Mouse (Mus musculus): ENCODE measurements at regions not wholly inside any gene's neighbourhood (a gene's known extent, or its start where the extent isn't known, plus 50 kb on each side); places are given as distances from the start of the nearest gene placed in this dataset.

DNA sequence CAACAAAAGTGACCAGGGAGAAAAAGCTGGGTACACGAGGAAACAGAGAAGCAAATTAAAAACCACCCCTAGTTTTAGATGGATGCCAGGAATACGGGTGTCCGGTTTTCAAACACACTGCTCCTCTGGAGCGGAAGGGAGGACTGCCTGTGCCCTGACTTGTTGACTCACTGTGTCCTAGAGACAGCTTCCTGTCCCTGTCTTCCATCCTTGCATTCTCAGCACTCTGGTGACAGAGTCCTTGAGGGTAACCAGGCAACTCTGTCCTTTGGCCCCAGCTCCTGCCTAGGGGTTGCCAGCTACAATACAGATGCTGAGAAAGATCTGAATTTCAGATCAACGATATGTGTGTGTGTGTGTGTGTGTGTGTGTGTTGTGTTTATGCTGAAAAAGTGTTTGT is 741.1 kb downstream of the Gm826 start:
- ATAC-seq (replicated peaks; ENCODE audit: low FRiP score, low TSS enrichment, poor library complexity, severe bottlenecking), result no peak

DNA sequence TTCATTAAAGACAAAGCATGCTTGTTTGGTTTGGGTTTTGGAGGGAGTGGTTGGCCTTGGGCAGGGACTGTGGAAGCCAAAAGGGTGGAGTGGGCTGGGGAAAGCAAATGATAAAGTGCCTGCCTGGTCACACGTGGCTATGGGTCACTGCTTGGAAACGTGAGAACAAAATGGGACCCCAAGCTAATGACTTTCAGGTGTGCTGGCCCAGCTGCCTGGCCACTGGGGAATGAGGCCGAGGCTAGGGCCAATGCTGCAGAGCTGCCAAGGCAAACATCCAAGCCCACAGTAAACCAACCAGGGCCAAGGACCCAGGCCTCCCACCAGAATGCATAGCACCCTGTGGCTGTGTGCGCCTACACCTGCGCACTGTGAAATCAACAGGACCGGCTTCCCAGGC is 737.7 kb downstream of the Gm826 start:
- ATAC-seq (replicated peaks; ENCODE audit: low FRiP score, low TSS enrichment, poor library complexity, severe bottlenecking), result no peak

DNA sequence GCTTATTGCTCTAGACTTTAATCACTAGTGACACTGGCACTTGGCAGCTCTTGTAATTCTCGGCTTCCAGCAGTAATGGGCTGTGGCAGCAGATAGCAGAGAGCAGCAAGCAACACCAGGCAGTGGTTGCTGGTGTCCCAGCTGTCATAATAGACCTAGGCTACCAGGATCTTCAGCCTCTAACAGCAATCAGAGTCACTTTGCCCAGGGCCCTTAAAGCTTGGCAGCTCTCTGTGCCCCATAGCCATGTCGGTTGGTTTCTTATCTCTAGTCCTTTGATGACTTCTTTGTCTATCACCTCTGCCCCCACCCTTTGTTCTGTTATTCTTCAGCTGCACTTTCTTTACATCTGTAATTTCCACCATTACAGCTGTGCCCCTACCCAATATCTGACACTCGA is 735.9 kb downstream of the Gm826 start:
- ATAC-seq (replicated peaks; ENCODE audit: low FRiP score, low TSS enrichment, poor library complexity, severe bottlenecking), result no peak

DNA sequence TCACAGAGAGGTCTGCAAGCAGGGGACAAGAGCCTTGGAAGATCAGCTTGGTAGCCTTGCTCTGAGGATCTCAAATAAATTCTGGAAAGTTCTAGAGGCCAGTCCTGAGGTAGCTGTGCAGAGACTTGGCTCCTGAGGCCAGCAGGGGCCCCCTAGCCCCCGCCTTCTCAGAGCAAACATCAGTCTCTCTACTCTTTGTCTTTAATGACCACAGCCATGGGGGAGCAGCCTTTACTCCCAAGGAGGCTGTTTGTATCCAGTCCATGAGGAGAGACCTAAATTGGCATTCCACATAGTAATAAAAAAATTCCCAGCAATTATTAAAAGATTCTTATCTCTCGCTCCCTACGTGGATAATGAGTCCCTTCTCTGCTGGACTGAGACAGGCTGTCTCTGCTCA is 726.8 kb downstream of the Gm826 start:
- no peak for ATAC-seq (replicated peaks; ENCODE audit: low FRiP score, low TSS enrichment, poor library complexity, severe bottlenecking)

DNA sequence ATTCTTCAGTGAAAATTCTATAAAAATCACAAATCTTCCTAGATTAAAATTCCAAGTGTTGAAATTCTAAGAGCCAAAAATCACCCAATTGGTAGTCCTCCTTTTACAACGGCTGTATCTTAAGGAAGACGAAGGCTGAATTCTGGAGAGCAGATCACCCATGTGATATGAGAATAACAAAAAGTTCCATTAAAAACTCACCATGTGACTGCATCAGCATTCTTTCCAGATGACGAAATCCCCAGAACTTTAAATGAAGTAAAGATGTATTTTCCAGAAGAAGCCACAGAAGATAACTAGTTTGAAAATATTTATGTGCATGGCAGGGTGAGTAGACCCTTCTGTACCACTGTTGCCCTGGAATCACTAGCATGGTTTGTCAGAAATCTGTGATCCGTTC is 723.5 kb downstream of the Gm826 start:
- no peak for ATAC-seq (replicated peaks; ENCODE audit: low FRiP score, low TSS enrichment, poor library complexity, severe bottlenecking)

DNA sequence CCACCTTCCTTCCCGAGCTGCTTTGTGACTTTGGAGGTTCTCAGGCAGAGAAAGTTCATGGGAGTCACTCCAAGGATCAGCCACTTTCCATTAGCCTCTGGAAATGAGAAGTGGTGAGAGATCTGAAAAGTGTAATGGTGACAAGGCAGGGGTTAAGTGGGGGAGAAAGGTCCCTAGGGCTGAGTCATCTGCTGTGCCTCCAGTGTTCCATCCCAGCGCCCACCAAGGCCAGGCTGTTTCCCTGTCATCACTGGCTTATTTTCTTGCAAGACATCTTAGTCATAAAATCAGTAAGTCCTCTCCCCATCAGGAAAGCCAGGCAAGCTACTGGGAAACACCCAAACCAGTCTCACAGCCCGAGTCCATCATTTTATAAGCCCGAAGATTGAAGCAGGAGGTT is 717.3 kb downstream of the Gm826 start:
- no peak for ATAC-seq (replicated peaks; ENCODE audit: low FRiP score, low TSS enrichment, poor library complexity, severe bottlenecking)

DNA sequence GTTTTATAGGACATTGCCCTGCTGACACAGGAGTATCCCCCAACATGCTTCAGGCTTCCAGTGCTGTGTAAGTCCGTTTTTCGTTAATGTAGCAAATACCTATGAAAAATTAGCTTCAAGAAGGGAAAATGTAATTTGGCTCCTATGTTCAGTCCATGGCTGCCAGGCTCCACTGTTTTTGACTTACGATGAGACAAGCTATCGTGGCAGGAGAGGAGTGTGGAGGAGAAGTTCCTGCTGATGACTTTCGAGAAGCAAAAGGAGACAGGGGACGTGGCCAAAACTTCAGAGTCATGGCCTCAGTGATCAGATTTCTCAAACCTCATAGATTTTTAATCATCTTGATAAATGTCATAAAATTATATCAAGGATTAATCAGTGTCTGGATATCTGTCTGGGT is 712.7 kb downstream of the Gm826 start:
- no peak for ATAC-seq (replicated peaks; ENCODE audit: low FRiP score, low TSS enrichment, poor library complexity, severe bottlenecking)

DNA sequence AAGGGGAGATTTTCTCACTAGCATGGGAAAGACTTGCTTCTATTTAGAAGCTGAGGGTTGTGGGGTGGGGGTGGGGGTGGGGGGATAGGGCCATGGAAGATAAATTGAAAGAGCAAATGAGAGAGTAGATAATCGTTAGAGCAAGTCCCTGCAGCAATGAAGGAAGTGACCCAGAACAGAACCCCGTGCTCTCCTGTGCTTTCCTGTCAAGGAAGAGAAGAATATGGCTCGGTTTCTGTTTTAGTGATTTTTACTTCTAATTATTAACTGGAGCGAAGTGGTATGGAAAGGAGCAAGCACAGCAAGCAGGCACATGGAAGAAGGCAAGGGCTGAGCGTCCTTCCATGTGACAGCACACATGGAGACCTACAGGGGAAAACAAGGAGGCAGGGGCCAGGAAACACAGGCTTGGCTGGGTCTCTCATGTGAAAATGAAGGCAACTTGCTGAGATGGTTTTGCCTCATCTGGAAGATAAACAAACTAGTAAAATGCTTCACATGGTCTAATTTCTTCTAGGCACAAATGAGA is 711.8 kb downstream of the Gm826 start:
- no peak for ATAC-seq (replicated peaks; ENCODE audit: low FRiP score, low TSS enrichment, poor library complexity, severe bottlenecking)

DNA sequence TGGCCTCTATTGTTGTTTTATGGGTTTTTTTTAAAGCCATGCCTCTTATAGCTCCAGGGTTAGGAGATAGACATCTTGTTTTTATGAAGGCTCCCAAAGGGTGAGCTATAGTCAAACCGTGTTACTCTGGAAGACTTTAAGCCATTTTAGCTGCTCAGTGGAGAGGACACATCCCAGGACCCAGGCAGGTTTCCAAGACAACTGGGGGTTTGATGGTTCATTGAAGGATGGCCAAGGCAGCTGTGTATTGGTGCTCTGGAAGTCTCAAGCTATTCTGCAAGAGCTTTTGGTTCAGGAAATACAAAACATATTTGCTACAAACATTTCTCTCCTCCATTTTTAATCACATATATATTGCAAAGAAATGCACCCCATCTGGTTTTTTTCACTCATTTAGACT is 708.7 kb downstream of the Gm826 start:
- no peak for ATAC-seq (replicated peaks; ENCODE audit: low FRiP score, low TSS enrichment, poor library complexity, severe bottlenecking)

DNA sequence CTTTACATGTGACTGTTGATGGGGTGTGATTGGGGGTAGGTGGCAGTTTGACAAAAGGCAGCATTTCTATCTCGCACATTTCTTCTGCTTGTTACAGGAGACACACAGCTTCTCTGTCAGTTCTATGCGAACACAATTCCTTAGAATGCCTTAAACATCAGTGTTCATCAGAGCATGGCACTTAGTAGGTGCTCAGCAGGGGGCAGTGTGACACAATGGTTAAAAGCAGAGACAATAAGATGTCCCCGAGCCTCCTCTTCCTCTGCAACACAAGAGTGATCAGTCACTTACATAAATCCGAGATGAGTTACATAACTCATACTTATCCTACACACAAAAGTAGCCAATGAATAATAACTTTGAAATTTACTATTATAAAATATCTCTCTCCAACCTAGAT is 688.1 kb downstream of the Gm826 start:
- ATAC-seq (replicated peaks; ENCODE audit: low FRiP score, low TSS enrichment, poor library complexity, severe bottlenecking), result no peak

DNA sequence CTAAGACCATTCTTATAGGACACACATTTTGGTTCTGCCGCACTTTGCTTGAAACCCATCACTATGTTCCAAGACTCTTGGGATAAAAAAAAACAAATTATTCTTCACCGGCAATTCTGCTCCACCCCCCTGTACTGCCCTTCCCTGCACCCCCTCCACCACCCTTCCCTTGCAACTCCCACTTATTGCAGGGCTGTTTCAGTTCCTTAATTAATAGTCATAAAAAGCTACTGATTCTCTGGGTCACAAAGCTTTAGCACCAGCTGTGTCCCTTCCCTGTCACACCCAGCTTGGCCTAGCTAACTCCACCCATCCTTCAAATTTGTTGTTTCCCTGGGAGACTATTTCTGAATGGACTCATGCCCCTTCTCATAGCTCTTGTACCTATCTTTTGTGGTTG is 687.4 kb downstream of the Gm826 start:
- no peak for ATAC-seq (replicated peaks; ENCODE audit: low FRiP score, low TSS enrichment, poor library complexity, severe bottlenecking)

DNA sequence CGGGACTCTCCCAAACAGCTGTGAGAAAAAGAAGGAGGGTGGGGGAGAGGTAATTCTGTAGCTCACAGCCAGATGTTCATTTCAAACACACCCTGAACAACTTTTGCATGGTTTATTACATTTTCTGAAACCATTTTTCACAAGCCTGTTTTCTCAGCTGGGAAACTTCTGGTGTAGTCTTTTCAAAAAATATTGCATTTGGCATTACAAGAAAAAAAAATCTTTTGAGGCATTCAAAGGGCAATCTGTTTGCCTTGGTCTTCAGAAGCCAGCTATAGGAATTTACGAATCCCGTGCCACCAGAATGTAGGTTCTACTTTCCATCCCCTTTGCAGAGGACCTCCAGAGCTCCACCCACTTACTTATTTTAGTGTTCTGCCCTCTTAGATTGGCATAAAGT is 681.7 kb downstream of the Gm826 start:
- no peak for ATAC-seq (replicated peaks; ENCODE audit: low FRiP score, low TSS enrichment, poor library complexity, severe bottlenecking)

DNA sequence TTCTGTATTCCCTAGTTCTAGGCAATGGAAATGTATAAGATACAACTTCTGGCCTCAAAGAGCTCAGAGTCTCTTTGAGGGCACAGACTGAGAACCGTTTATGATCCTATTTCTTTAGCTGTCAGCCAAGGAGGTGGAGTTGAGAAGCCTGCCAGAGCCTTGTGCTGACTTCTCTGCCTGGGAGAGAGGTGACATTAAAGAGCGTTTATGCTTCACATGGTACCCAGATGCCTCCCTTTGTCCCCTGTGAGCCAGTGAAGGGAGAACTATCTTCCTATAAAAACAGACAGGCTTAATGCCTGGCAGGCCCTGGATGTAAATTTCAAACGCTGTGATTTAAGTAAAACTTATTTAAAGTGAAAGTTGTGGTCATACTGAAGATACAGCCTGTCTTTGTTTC is 657.1 kb downstream of the Gm826 start:
- ATAC-seq (replicated peaks; ENCODE audit: low FRiP score, low TSS enrichment, poor library complexity, severe bottlenecking), result no peak

DNA sequence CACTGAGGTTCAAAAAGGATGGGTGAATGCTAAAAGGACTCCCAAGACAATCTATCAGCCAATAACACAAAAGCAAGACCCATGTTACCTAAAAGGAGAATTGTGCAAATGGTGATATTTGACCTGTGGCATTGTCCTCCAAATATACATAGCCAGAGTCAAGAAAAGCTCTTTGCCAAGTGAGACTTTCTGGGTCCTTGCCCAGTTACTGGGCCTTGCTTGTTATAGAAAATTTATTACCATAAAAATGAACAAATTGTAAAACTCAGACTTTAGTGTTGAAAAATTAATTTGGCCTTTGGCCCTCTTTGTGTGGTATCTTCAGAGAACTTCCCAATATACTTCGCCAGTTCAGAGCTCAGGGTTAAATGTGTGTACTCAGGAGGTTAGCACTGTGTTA is 653.3 kb downstream of the Gm826 start:
- ATAC-seq (replicated peaks; ENCODE audit: low FRiP score, low TSS enrichment, poor library complexity, severe bottlenecking), result no peak

DNA sequence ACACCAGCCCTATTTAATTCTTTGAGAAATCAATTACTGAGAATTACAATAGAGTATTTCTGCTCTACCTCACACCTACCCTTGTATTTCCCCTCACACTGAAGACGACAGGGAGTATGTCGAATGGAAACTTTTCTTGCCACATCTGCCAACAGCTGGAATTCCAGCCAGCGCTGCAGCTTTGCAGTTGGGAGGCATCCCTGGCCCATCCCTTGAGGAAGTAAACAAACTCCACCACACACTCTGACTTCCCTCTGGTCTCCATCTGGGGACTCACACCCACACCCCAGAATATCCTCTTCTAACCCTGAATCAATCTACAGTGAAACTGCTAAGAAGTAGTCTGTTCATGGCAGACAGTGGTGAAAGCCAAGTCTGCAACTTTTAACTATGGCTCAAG is 630.9 kb downstream of the Gm826 start:
- ATAC-seq (replicated peaks; ENCODE audit: low FRiP score, low TSS enrichment, poor library complexity, severe bottlenecking), result no peak

DNA sequence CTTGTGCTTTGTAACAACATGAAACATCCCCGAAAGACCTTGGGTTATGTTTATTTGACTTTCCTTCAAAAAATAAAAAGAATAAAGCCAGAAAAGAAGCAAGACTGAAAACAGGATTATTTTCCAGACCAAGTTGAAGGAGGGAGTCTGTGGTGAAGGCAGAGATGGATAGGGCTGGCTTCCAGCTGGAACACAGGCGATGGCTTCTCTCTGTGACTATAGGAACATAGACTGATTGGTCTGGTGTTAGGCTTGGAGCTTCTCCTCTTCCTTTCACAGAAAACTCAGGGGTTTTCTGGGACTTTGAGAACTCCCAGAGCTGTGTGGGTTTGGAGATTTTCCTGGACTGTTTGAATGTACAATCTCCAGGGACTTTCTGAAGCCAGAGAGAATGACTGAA is 625.8 kb downstream of the Gm826 start:
- no peak for ATAC-seq (replicated peaks; ENCODE audit: low FRiP score, low TSS enrichment, poor library complexity, severe bottlenecking)

DNA sequence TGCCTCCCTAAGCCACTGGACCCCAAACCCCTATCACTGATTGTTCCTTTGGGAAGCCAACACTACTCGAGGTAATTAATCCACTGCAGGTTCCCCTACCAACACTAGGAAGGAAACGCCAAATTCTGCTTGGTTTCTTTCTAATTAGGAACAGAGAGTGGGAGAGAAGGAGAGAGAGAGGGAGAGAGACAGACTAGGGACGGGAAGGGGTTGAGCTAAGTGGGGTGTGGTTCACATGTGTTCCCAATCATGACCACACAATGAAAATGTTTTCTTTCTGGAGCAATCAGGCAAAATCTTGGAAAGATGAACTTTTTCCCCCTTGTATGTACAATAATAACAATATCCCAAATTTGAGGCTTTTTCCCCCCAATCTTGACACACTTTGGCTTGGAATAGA is 619.3 kb downstream of the Gm826 start:
- ATAC-seq (replicated peaks; ENCODE audit: low FRiP score, low TSS enrichment, poor library complexity, severe bottlenecking), result no peak

DNA sequence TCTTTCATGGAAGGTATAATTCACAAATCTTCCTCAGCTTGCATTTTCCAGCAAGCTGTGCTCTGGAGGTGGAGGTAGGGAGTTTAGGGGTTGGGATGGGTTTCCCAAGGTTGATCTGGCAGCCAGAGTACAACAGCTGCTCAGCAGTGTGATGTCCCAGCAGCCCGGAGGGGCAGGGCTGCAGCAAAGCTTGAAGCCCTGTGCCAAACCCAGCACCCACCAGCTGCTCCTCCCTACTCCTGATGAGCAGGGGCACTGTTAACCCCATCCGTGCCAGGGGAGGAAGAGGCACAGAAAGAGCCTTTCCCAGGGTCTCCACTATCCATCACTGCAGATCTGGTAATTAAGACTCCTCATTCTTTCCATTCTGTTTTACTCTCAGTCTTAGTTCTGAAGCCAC is 615.2 kb downstream of the Gm826 start:
- ATAC-seq (replicated peaks; ENCODE audit: low FRiP score, low TSS enrichment, poor library complexity, severe bottlenecking), result no peak

DNA sequence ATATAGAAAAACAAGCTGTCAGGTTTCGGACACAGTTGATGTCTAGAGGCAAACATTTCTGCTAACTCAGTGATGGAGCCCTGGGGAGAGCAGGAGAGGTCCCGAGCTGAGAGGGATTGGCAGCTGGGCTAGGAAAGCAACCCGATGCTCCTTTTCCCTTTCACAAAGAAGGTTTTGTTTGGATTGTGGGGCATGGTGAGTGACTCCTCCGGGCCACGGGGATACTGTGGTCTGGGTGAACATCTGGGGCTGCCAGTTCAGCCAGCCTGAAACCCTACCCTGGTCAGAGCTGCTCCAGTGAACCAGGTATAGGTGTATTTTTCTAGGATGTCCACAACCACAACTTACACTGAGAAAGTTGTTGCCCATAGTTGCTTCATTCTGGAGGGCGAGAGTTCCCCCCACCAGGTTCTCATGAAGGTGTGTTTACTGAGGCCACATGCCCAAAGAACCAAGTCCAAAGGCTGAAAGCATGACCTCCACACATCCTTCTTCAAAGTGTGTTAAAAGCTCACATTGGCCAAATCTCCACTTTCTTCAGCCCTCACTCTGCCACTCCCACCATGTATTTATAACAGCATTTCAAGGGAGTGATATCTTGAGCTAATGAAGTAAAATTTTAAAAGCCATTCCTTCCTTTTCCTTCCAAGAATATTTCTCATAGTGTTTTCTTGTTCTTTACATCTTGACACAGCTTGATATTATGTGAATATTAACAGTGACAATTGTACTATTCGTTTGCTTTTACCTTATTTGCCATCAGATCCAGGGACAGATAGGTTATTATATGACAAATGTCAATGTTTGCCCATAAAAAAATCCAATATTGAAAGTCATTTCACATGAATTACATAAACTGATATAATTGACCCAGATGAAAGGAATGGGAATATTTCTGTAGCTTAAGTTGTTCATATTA is 608.5 kb downstream of the Gm826 start:
- ATAC-seq (replicated peaks; ENCODE audit: low FRiP score, low TSS enrichment, poor library complexity, severe bottlenecking), result no peak

DNA sequence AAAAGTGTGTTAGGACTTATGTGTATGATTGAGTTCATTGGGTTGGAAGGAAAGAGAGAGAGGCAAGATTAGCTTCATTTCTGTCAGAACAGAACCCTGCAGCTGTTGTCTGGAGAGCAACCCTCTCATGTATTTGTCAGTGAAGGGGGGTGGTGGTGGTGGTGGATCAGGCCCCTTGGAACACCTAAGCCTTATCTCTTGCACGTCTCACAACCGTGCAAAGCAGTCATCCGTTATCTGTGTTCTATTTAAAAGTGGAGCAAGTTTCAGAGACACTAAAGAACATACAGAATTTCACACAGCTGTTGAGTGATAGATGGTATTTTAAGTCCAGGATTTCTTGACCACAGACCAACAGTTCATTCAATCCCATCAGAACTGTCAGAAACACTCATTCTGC is 604.7 kb downstream of the Gm826 start:
- no peak for ATAC-seq (replicated peaks; ENCODE audit: low FRiP score, low TSS enrichment, poor library complexity, severe bottlenecking)

DNA sequence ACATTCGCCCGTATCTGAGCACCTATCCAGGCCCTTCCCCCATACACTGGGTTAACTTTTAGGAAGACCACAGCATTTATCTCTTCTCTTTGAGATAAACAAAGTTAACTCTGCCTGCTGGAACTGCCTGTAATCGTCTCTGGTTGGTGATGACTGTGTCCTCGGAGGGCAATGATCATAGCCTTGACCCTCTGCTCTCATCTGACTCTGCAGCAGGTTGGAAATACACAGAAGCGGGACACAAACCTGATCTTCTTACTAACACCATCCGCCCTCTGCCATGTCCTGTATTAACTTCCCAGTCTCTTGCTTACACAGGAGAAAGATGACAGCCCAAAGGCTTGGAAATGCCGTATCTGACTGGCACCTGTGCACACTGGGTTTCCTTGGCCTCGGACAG is 603.7 kb downstream of the Gm826 start:
- no peak for ATAC-seq (replicated peaks; ENCODE audit: low FRiP score, low TSS enrichment, poor library complexity, severe bottlenecking)

DNA sequence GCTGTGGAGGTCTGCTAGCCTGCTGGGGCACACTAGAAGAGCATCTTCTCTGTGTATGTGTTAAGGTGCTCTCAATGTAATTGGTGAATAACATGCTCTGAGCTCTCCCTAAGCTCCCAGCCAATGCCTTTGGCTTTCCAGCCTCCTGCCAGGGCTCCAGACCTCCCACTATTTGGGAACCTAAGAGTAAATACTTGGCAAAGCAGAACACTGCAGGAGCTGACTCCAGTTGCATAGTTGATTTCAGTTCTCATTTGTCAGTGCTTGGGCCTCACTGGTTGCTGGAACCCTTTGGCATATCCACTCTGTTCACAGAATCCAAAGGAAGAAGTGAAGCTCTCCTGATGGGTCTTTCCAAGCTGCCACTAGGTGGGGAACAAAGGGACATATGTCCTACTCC is 602.7 kb downstream of the Gm826 start:
- no peak for ATAC-seq (replicated peaks; ENCODE audit: low FRiP score, low TSS enrichment, poor library complexity, severe bottlenecking)

All from megakaryocyte-erythroid progenitor cell, adult 5-6 weeks (primary cell).